Mouse (Mus musculus): ENCODE results near the gene Pifo.
"Not testable (repeated sequence)": the region's sequence is repeated elsewhere in the genome, so short reads cannot be mapped to it uniquely, and the experiment has no call there.

The Pifo gene

GRCm38 (mm10) chr3:106014546-106014945 is at the start of gene Pifo:
Pifo (minus strand) TSS chr3:106014646.
- DNase-seq, result no peak

- no peak for DNase-seq
Measured at GRCm38 (mm10) chr3:106057966-106058365, 43.5 kb upstream of the Pifo start.

- DNase-seq, result no peak
Measured at GRCm38 (mm10) chr3:106051896-106052295, 37.5 kb upstream of the Pifo start.

GRCm38 (mm10) chr3:106040306-106040705 is 25.9 kb upstream of the Pifo start:
- no peak for DNase-seq

GRCm38 (mm10) chr3:106032781-106033180 is 18.3 kb upstream of the Pifo start, which contains the start of gene Chil5:
Chil5 (minus strand) TSS chr3:106032814.
- no peak for DNase-seq

DNA sequence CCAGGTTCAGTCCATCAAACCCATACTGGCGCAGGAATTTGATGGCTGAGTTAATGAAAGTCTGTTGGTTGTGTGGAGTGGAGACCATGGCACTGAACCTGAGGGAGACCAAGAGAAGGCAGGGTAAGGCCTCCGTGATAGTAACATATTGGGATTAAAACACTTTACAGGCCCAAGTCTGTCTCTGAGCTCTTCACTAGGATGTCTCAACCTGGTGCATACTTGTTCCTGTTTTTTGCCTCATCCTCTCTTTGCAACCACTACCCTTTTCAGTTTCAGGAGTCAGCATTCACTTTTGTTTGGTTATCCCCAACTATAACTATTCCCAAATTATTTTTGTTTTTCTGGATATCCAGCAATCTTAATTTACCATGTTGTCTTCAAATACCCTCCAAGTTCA is 9.7 kb upstream of the Pifo start:
- DNase-seq, result no peak

GRCm38 (mm10) chr3:106021840-106022239 is 7.4 kb upstream of the Pifo start:
- DNase-seq, result no peak

DNA sequence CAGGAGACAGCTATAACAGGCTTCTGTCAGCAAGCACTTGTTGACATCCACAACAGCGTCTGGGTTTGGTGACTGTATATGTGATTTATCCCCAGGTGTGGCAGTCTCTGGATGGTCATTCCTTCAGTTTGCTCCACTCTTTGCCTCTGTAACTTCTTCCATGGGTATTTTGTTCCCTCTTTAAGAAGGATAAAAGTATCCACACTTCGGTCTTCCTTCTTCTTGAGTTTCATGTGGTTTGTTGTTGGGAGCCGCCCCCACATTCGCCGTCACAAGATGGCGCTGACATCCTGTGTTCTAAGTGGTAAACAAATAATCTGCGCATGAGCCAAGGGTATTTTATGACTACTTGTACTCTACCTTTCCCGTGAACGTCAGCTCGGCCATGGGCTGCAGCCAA is 11.1 kb downstream of the Pifo start:
- not testable (repeated sequence) for DNase-seq

- peak; percentile 69 for DNase-seq
Measured at GRCm38 (mm10) chr3:106001416-106002370, 12.8 kb downstream of the Pifo start.

DNA sequence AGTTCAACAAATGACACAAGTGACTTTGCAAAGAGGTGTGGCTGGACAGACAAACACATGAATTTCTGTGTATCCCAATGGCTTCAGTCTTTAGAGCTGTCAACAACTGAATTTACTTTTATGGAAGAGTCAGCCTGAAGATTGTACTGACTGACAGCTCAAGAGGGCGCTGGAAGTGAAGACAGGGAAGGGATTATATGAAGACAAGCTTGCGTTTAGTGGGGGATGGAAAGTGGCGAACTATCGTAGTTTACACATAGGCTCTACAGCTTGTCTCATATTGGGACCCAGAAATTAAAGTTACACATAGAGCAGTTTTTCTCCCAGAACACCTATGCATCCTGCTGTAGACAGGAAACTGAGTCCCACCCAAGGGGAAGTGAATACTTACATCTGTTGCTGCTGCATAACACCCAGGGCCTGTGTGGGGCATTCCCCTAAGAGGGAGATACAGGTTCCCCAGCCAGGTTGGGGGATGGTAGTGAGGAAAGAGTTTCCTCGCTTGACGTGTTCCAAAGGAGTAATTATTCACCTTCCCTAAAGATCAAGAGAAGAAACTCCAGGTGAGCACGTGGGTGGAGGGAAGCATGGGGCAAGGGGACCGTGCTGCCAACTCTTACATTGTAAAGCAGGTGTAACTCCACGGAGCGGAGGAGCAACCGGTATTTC is 13.6 kb downstream of the Pifo start:
- DNase-seq, result peak; percentile 52 to 55

- peak; percentile 34 to 42 for DNase-seq
Measured at GRCm38 (mm10) chr3:105994730-105995129, 19.7 kb downstream of the Pifo start.

GRCm38 (mm10) chr3:105991653-105992283 is 22.7 kb downstream of the Pifo start:
- peak; percentile 79 to 83 for DNase-seq

DNA sequence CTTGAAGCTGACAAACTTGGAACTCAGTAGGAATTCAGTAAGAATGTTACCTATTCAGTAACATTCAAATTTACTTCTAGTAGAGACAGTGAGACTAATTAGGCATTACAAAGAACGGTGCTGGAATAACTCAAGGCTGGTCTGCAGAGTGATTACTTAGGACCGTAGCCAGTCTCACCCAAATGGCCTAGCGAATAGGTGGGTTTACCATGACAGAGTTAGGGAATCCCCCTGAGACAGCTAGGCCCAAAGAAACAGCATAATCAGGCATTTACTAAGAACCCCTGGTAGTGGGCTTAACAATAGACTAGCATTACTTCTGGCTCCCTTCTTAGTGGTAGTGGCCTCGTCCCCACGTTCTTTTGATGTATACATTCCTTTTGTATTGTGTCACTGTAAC is 24.8 kb downstream of the Pifo start:
- DNase-seq, result not testable (repeated sequence)

GRCm38 (mm10) chr3:105974174-105974573 is 40.3 kb downstream of the Pifo start:
- DNase-seq, result no peak

GRCm38 (mm10) chr3:105973411-105973810 is 41.0 kb downstream of the Pifo start, which contains the start of gene Ovgp1:
Ovgp1 (plus strand) TSS chr3:105973711.
- DNase-seq, result no peak

DNA sequence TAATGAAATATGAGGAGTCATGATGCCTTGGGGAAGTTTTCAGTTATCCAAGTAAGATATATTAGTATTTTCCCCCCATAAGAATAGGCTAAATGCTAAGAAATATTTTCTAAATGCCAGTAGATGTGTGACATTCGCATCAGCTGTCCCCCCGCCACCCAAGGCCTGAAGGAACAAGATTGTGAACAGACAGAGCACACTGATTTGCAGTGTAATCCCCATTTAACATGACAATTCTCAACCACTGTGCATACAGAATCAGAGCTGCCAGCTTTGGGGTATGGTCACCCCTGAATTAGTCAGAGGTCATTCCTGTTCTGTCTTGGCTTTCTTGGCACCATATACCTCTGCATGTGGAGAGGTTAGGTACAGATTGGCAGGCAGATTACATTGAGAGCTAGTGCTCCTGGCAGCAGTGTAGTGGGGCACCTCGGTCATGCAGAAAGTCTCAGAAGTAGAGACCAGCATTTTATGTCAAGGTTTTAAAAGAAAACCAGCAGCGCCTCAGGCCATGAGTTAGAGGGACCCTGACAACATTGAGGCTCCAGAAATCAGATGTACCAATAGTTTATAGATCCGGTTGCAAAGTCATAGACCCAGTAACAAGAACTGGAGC is 42.5 kb downstream of the Pifo start:
- no peak for DNase-seq

DNA sequence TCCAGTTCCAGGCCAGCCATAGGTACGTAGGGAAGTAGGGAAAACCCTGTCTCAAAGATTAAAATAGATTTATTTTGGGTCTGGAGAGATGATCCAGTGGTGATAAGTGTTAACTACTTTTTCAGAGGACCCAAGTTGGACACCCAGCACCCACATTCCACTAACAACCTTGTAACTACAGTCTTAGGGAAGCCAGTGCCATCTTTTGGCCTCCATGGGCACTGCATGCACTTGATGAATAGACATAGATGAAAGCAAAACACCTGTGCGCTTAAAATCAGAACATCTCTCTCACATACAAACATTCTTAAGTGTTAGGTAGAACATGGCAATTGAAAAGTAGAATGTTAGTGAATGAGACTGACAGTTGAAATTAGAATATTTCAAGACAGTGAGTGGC is 53.7 kb downstream of the Pifo start:
- peak; percentile 37 to 47 for DNase-seq

DNA sequence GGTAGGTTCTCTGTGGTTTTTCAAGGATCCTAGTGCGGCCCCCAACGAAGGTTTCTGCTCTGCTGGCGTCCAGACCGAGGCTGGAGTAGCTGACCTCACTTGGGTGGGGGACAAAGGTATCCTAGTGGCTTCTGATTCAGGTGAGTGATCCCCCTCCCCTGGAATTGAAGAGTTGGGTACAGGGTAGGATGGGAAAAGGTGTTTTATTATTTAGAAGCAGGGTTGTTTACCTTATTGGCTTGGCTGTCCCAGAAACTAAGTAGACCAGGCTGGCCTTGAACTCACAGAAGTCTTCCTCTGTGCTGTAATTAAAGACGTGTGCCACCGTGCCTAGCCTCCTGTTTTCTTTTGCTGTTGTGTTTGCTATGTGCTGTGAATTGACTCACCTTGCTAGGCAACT is 54.4 kb downstream of the Pifo start, which contains the start of gene Atp5f1:
TSS of gene Atp5f1 (minus strand) at position 101 of the 400 bp plus-strand sequence.
- no peak for DNase-seq

GRCm38 (mm10) chr3:105959585-105959984 is 54.9 kb downstream of the Pifo start:
- no peak for DNase-seq

DNA sequence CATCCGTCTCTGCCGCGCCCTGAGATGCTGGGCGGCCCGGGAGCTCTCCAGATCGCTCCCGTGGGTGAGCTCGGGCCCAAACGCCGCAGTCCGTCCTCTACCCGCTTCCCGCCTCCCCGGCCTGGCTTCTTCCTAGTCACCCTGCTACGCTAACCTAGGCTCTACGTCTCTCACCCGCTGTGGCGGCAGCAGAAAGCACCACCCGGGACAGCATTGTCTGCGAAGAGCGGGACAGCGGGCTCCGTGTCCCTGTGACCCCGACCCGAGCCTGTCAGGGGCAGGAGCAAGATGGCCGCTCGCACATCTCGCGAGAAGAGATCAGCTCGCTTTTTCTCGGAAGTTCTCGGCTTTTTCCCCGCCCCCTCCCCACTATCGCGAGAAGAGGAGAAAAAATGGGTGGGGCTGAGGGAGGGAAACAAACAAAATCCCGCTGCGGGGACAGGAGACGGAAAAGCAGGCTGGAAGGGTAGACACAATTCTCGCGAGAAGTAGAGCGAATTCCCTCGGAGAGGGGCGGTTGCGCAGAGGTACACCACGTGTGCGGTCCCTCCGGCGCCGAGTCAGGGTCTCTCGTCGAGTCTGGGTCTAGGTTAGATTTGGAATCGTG is 55.4 kb downstream of the Pifo start, which contains the start of gene Wdr77:
TSS of gene Wdr77 (plus strand) at position 396 of the 607 bp plus-strand sequence.
- peak; percentile 95 to 97 for DNase-seq

DNA sequence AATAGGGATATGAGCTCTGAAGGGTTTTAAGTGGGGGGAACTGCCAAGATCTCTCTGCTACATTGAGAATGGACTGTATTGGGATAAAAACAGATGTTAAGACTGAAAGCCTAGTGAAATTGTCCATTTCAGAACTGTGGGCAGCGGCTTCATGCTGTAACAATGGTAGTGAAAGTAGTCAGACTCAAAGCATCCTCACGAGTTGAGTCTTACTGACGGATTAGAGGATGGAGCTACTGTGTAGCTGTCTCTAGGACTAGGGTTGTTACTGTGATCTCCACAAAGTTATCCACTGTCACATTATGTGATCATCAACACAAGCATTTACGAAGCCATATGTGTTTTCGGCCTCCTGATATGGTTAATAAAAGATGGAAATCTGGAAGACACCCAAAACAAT is 56.2 kb downstream of the Pifo start:
- DNase-seq, result no peak

DNA sequence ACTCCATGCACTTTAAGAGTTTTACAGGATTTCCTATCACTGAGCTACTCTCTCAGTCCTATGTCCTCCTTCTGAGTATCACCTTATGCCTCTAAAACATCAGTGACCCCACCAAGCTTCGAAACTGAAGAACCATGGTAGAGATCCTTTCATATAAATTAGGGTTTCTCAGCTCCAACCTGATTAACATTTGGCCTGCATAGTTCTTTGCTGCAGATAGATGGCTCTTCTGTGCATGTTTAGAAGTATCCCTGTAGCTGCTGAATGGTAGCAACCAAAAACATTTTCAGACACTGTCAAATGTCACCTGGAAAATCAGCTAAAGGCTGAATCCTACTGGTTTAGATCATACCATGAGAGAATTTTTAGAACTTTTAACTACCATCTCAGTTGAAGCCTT is 57.2 kb downstream of the Pifo start:
- DNase-seq, result no peak
